Mouse (Mus musculus): ENCODE data around the gene Lrrtm3.

Gene Lrrtm3

DNA sequence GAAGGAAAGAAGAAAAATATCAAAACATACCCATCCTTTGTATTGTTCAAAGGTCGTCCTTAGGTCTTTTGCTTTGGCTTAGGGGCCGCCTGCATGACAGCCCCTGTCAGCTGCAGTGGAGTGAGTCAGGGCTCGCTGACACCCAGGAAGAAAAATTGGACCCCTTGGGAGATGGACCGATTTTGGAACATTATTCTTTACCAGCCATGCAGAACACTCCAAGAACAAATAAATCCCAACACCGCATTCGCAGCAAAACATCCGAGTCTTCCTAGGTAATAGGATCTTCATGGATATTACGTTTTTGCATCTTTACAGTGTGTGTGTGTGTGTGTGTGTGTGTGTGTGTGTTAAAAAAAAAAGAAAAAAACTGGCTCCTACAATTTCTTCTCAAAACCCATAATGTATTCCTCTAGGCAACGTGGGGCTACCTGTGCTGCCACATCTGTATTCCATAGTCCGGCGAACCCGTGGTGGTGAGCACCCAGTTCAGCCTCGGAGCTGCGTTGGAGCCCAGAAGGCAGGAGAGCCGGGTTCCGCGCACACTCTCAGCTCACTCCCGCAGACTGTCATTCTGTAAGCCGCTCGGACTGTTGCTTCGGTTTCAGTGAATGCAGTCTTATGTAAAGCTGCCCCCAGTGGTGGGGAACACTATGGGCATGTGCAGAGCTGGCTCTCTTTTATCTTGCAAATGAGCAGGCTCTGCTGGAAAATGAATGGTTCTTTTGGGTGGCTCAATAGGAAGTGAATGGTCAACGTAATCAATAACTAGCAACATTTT, at the start of gene Lrrtm3:
Gene Lrrtm3, minus strand, starts transcription at position 598 of the 781 bp plus-strand sequence.
- in situ Hi-C loops (cut with MboI, MseI): no loop called here

DNA sequence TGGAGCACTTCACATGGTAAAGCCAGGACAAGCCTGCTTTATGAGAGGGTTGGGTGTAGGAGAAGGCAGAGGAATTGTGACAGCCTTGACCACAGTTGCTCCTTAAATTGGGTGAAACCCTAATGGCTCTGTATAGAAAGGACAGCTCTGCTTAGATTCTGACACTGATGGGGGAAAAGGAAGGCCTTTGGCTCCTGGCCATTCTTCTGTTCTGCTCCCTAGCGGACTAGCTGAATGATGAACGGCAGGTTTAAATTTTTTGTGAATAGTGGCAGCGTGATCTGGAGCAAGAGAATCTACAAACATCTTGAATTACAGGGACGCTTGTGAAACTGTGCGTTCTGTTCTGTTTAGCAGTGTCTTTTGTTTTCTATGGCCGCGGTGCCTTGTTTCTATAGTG, 45.4 kb upstream of the Lrrtm3 start:
- in situ Hi-C loops (cut with MboI, MseI): no loop called here

DNA sequence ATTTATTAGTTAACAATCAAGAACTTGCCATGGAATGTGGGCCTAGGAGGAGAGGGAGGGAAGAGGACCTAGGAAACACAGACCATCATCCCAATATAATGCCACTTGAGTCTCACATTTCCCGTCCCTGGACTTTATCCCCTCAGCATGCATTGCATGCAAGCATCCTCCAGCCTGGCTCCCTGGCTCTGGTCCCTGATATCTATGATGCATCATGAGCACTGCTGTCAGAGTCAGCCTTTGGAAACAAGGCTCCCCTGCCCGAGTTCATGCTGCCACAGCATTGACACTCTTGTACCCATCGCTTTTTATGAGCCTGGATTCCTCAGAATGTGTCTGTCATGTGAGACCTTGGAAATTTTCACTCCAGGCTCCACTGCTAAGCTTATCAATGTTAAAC, 43.4 kb upstream of the Lrrtm3 start:
- in situ Hi-C loops (cut with MboI, MseI): no loop called here

DNA sequence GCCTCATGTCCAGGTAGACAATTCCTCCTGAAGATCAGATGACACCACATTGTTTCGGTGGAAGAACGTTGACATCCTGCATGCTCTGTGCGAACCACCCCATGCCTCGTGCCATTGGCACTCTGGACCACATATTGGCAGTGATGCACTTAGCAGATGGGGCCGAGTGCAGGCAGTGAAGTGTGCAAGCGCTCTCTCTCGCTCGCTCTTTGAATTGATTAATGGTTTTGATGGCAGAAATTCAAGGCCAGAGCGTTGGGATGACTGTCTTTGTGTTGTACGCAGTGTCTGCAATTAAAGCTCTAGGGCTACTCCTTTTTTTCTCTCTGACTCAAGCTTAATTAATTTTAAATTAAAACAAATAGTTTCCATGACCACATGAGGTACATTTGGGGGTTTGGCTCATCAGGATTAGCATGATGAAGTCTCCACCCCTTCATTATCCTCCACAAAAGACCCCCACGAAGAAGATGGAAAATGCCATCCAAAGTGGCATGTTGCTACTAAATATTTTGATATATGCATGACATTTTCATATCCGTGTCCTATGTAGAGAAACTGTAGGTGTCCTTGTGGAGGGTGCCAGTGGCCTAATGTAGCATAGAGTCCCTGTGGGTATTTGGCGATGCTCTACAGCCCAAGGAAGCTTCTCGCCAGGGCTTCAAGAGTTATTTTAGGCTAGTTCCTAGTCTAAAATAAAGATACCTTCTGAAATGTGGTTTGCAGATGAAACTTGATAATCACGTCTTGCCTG, 40.5 kb upstream of the Lrrtm3 start:
- in situ Hi-C loops (cut with MboI, MseI): no loop called here

DNA sequence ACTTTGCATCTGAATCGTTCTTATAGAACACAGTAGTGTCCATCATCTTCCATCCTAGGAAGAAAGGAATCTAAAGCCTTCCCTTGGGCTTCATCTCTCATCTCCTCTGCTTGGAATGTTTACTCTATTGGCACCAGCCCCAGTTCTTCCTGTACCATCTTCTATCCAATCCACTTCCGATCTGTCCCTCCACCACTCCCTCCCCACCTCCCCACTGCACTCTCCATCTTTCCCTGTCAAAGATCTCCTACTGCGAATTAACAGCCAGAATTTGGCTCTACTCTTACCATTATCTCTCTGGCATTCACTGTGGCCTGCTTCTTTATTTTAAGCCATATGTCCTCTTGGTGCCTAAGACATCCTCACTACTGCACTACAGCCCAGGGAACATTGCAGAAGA, 28.8 kb upstream of the Lrrtm3 start:
- in situ Hi-C loops (cut with MboI, MseI): no loop called here

DNA sequence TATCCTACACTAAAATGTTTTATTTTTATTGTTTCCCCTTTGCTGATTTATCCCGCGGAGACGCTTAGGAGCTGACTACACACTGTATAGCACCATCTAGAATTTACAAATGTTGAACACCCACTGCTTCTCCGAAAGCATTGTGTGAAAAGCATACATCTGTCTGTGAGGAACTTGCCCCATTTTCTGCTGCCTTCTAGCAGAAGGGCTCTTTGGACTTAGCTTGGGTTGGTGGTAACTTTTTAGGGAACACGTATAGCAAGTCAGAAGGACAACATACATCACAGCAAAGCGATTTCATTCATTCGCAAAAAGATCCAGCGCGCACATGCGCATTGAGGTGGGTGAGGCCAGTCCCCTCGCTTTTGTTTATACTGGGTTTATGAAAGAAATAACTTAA, 25.2 kb upstream of the Lrrtm3 start:
- in situ Hi-C loops (cut with MboI, MseI): no loop called here

DNA sequence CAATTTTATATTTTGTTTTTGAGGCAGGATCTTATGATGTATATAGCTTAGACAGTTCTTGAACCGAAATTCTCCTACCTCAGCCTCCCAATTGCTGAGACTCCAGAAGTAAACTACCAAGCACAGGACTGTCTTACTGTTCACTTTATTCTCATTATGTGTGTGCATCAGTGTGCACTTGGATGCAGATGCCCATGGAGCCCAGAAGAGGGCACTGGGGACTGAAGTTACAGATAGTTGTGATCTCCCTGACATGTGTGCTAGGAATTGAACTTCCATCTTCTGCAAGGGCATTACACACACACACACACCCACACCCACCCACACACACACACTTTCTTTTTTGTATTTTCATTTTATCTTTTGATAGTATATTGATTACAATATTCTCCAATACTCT, 6.5 kb upstream of the Lrrtm3 start:
- in situ Hi-C loops (cut with MboI, MseI): no loop called here

DNA sequence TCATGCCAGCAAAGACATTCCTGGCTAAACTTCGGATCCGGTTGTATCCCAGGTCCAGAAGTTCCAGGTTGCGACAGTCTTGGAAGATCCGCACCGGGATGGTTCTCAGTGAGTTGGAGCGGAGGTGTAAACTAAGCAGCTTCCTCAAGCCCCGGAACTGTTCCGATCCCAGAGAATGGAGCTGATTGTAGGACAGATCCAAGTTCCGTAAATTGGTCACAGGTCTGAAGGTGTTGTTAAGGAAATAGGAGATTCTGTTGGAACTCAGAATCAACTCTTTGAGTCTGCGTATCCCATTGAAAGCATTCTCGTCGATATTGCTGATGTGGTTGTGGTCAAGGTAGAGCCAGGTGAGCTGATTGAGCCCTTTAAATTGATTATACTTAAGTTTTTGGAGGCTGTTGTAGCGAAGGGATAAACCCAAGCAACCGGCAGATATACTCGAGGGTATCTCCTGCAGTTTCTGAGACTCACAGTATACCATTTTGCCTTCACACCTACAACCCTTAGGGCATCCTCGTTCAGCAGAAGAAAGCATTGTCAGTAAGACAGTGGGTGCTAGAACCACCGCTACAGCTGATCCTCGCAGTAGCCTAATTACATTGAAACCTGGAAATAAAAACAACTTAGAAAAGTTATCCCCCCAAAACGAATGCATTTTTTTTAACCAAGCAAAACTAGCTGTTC, 1.2 kb downstream of the Lrrtm3 start:
- in situ Hi-C loops (cut with MboI, MseI): no loop called here

DNA sequence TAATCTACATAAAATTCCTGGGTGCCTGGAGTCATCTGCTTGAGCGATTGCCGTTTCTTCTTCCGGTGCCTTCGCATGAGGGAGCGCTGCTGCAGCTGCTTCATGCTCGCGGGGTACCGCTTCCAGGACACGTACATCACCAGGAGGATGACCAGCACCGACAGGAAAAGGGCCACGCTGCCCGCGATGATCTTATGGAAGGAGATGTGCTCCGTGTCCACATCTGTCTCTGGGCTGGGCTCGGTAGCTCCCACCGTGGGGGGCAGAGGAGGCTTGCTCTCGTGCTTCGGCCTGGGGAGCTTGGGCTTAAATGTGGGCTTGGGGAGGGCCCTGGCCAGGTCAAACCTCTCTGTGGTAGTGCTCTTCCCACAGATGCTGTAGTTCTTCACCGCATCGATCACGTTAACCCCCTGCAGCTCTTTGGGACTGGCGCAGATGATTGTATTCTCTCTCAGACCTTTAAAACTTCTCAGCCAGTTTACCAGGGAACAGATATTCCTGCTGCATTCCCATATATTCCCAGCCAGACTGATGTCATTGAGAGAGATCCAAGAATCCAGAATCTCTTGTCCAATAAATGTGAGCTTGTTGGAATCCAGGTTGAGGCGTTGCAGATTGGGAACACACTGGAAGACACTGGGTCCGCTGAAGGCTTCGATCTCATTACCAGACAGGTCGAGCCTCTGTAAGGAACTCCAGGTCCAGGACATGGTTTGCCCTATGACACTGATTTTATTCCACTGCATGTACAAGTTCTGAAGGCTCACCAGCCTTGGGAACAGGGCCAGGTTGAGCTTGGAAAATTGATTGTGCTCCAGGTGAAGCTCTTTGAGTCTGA, 1.9 kb downstream of the Lrrtm3 start:
- in situ Hi-C loops (cut with MboI, MseI): no loop called here

DNA sequence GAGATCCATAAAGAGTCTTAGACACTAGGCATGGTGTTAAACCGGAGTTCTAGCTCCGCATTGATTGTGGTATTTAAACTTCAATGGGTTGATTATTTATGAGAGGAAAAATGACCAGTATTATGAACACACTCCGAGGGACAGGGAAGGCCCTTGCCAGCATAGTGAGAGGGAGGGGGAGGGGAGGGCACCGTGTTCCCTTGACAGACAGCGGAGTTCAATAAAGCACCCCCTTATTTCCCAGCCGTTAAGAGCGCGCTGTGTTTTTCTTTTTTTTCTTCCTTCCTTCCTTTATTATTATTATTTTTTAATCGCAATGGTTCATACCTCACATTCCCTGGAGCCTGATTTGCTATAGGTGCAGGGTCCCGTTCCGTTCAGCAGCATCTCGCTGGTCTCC, 2.6 kb downstream of the Lrrtm3 start:
- in situ Hi-C loops (cut with MboI, MseI): no loop called here

DNA sequence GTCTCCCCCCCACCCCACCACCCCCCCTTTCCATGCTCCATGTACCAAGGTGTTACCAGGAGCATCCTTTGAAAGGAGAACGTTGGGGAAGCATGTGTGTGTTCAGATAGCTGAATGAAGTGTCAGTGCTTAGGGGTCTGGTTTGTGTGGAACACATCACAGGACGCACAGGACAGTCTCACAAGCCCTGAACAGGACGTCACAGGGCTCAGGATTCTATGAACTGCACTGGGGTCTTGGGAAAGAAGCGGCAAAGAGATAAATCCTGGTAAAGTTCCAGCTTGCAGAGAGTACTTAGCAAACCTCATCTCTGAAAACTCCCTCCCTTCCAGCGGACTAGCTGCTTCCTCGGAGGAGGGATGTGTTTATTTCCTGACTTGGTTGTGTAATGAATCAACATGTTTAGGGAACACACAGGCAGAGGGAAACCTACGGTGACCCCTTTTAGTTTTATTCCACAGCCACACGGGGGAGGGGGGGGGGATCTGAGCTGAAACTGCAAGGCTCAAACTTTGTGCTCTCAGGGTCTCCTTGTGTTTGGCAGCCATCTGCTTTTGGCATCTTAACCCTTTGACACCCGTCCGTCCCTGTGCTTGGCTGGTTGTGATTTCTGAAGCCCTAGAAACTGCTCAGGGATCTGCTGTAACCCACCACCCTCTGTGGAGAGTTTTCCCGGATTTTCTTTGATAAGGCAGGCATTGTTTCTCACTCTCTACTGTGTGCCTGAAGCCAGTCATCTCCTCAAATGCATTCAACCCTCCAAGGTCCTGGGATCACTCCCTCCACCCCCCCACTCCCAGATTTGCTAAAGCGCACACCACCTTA, 3.3 kb downstream of the Lrrtm3 start:
- in situ Hi-C loops (cut with MboI, MseI): no loop called here

DNA sequence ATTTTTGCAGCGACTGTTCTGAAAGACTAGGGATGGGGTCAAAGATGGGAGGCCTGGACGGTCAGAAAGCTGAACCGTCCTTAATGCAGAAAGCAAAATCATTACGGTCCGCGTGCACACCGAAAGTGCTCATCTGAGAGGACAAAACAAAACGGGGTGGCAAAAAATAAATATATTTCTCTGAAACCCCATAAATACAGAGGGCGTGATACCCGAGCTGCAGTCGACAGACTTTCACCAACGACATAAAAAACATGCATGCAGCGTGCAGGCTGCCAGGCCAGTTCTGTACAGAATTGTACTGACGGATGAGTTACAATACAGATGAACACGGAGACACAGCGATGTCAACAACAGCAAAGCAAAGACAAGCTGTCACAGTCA, 3.9 kb downstream of the Lrrtm3 start:
- in situ Hi-C loops (cut with MboI, MseI): no loop called here

DNA sequence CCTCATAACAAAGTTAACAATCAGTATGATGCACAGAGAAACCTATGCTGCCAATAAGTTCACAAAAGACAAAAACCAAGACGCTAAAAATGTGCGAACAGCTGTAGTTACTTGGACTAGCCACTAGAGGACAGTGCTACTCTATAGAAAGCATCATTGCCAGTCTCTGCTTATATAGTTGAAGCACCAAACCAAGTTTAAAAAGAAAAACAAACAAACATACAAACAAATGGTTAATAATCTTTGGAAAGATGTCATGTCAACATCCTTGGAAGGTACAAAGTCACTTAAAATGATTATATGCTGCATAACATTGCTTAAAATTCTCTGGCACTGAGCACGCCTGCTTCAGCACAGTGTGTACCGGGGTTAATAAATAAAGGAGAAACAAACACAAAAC, 5.6 kb downstream of the Lrrtm3 start:
- in situ Hi-C loops (cut with MboI, MseI): no loop called here

DNA sequence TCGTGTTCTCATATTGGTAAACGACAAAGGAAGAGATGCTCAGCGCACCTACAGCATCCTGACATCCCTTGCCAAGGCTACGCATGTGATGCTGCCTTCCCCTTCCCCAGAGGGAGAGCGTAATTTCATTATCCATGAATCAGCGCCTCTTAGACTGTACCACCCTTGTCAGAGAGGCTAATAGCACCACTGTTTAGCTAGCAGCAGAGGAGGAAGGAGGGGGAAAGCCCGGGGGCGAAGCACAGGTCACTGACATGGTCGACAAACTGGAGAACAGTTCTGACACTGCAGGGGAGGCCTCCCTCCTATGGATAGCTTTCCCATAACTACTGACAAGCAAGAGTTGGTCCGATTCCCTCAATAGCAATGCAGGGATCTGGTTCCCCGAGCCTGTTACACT, 6.3 kb downstream of the Lrrtm3 start:
- in situ Hi-C loops (cut with MboI, MseI): no loop called here

DNA sequence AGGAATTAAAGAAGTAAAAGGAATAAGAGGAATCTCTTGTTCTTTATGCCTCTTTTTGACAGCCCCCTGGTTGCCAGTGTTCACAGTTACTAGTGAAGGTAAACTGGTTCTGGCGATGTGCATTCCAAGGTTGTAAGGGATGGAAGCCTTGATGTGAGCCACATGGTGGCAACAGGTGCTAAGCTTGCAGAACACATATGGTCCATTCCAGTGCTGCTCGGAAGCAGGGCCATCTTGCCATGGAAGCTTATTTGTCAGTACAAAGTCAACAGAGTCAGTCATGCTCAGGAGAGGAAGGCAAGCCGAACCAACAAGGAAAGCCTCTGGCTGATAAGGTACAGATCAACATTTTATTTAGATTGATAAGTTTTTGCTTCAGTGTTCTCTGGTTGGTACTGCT, 7.7 kb downstream of the Lrrtm3 start:
- in situ Hi-C loops (cut with MboI, MseI): no loop called here

DNA sequence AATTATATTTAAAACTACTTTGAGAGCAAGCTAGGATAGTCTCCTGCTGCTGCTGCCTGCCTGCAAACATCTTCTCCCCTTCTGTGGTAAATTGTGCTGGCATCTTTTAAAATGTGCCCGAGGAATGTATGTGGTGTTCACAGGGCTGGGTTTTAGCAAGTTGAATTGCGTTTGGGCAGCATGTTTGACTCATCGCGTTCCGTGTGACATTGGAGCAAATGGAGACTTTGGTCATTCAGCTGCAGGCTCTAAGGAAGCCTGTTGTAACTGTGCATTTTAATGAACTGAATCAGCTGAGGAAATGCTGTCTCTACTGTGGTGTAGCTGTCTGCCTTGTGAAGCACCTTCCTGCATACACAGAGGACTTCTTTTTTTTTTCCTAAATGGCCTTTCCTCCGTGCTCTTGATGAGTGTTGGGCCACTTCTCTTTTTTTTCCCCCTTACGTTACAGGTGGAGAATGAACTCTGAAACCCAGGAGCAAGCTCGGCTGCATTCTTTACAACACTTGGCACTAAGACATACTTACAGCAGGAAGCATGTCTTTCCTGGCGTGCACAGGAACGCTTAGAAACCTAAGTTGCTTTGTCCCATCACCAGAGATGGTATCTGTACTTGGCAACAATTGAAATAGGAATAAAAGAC, 13.5 kb downstream of the Lrrtm3 start:
- in situ Hi-C loops (cut with MboI, MseI): no loop called here

DNA sequence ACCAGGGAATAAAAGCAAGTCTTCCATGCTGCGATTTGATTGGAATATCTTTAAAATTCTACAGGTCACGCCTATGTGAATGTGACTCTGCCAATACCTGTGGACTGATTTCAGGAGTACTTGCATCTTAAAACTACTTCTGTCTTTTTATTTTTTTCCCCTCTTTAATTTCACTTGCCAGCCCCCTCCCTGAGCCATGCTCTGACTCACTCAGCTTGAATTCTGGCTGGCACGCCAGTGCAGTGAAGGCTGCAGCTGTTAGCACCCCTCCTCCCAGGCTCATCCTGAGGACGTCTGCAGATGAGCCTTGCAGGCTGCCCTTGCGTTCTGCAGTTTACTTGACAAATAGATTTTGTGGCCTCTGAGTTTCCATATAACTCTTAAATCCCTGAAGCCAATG, 14.1 kb downstream of the Lrrtm3 start:
- in situ Hi-C loops (cut with MboI, MseI): no loop called here

DNA sequence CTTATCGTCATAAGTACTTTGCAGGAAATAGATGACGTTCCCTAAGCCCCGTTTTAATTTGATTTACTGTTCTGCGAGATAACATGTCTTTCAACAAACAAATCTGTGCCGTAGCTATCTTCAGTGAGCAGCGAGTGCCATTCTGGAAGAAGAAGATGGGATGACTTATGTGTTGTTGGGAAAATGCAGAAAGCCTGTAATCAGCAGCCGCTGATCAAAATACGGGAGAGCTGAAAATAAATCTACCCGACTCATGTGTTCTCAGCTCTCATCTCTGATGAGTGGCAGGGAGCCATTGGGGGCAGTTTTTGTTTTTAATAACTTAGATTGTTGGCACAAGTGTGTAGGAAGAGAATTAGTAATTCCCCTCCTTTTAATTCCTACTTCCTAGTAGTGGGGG, 26.4 kb downstream of the Lrrtm3 start:
- in situ Hi-C loops (cut with MboI, MseI): no loop called here

DNA sequence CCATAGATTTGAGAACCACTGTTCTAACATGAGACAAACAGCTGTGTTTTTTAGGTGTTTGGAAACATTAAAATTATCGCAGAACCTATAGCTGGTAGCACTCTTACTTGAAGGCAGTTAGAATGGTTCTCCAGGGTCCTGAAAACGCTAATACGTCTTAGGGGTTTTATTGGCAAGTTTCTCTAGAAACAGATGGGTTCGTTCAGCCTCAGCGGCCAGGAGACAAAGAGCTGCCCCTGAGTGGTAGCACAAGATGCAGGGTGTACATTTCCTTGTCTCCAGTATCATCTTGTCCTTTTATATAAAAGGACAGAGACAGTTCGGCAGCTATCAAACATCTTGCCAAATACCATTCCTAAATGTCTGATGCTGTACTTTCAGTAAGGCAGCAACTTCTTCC, 40.1 kb downstream of the Lrrtm3 start:
- in situ Hi-C loops (cut with MboI, MseI): no loop called here

DNA sequence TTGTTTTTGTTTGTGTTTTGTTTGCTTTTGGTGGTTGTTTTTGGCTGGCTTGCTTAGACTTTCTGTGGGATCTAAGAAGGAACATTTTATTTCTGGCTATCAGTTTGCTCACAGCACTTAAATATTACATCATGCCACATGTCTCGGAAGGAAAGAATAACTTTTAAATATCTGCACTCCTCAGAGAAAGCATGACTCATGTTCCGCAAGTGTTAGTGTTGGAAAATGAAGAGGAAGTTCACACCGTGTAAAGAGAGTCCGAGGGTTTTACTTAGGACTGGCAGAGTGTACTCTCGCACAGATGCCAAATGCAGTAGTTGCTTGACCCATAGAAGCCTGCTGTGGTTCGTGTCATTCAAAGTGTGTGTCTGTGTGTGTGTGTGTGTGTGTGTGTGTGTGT, 40.9 kb downstream of the Lrrtm3 start:
- in situ Hi-C loops (cut with MboI, MseI): no loop called here

DNA sequence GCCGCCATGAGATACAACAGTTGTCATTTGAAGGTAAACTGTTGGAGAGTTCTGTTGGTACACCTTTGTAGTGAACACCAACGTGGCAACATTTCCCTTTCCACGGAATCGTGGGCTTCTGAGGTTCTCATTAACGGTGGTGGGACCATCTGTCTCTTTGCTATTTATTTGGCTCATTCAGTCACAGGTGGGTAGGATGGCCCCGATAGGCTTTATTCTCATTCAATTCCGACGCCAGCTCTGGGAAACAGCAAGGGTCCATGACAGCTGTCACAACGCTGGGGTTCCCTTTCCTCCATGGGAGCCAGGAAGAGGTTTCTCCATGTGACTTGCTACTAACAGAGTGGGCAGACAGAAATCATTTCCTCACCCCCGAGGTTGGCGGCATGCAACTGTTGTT, 48.2 kb downstream of the Lrrtm3 start:
- in situ Hi-C loops (cut with MboI, MseI): no loop called here

All from regulatory T cell (primary cell).